Mouse (Mus musculus): ENCODE measurements at regions not wholly inside any gene's neighbourhood (a gene's known extent, or its start where the extent isn't known, plus 50 kb on each side); places are given as distances from the start of the nearest gene placed in this dataset.

GRCm38 (mm10) chr10:46045474-46046093, 468.0 kb downstream of the Hace1 start:
- peak; percentile 90 for ATAC-seq
- WGBS, result 8% methylated on average over 6 of the region's 6 CpGs
- H3K4me1 ChIP-seq (ENCODE audit: control insufficient read depth, insufficient read depth, low read length), result peaks cover 18% of the 10 kb centered on the region
- no peak overlapping the region for H3K4me2 ChIP-seq (ENCODE audit: low read length)
- H3K27me3 ChIP-seq (replicated peaks; ENCODE audit: control insufficient read depth, insufficient read depth, low read length), result no peaks in the 10 kb centered on the region
- DNase-seq (ENCODE audit: low spot score), result peak; percentile 85
- H3K4me3 ChIP-seq (ENCODE audit: low read depth, low read length), result no peak overlapping the region
- H3K9me3 ChIP-seq (replicated peaks; ENCODE audit: control insufficient read depth, low read length), result no peaks in the 10 kb centered on the region
- H3K9ac ChIP-seq (ENCODE audit: low read length), result no peak overlapping the region
- no peaks in the 10 kb centered on the region for H3K36me3 ChIP-seq (ENCODE audit: control insufficient read depth, insufficient read depth, low read length)
- peak overlapping the region; percentile 67; the same call in 1 of the 2 replicates for H3K27ac ChIP-seq (ENCODE audit: low read depth, low read length)

GRCm38 (mm10) chr10:46046094-46046749, 468.6 kb downstream of the Hace1 start:
- Histone ChIP-seq H3K36me3 (ENCODE audit: control insufficient read depth, insufficient read depth, low read length) (no peaks in the 10 kb centered on the region), H3K9ac (ENCODE audit: low read length) (no peak overlapping the region), H3K27me3 (replicated peaks; ENCODE audit: control insufficient read depth, insufficient read depth, low read length) (no peaks in the 10 kb centered on the region), H3K4me3 (ENCODE audit: low read depth, low read length) (no peak overlapping the region), H3K9me3 (replicated peaks; ENCODE audit: control insufficient read depth, low read length) (no peaks in the 10 kb centered on the region), H3K27ac (ENCODE audit: low read depth, low read length) (peak overlapping the region; percentile 67), H3K4me1 (ENCODE audit: control insufficient read depth, insufficient read depth, low read length) (peaks cover 18% of the 10 kb centered on the region), H3K4me2 (ENCODE audit: low read length) (no peak overlapping the region)
- DNase-seq (ENCODE audit: low spot score), result peak; percentile 45
- ATAC-seq, result peak; percentile 75

GRCm38 (mm10) chr10:46046890-46047414, 469.3 kb downstream of the Hace1 start:
- Histone ChIP-seq H3K36me3 (ENCODE audit: control insufficient read depth, insufficient read depth, low read length) (no peaks in the 10 kb centered on the region), H3K4me3 (ENCODE audit: low read depth, low read length) (no peak overlapping the region), H3K9ac (ENCODE audit: low read length) (no peak overlapping the region), H3K4me1 (ENCODE audit: control insufficient read depth, insufficient read depth, low read length) (peaks cover 18% of the 10 kb centered on the region), H3K4me2 (ENCODE audit: low read length) (no peak overlapping the region), H3K27me3 (replicated peaks; ENCODE audit: control insufficient read depth, insufficient read depth, low read length) (no peaks in the 10 kb centered on the region), H3K9me3 (replicated peaks; ENCODE audit: control insufficient read depth, low read length) (no peaks in the 10 kb centered on the region), H3K27ac (ENCODE audit: low read depth, low read length) (peak overlapping the region; percentile 67)
- peak; percentile 42; the same call in 1 of the 2 replicates for ATAC-seq
- WGBS, result 63% methylated on average over 8 of the region's 8 CpGs
- peak; percentile 47 for DNase-seq (ENCODE audit: low spot score)

GRCm38 (mm10) chr10:46047591-46047990, 470.0 kb downstream of the Hace1 start:
- no peaks in the 10 kb centered on the region for H3K9me3 ChIP-seq (replicated peaks; ENCODE audit: control insufficient read depth, low read length)
- peaks cover 18% of the 10 kb centered on the region for H3K4me1 ChIP-seq (ENCODE audit: control insufficient read depth, insufficient read depth, low read length)
- no peak overlapping the region for H3K4me3 ChIP-seq (ENCODE audit: low read depth, low read length)
- no peak overlapping the region for H3K9ac ChIP-seq (ENCODE audit: low read length)
- no peaks in the 10 kb centered on the region for H3K36me3 ChIP-seq (ENCODE audit: control insufficient read depth, insufficient read depth, low read length)
- no peaks in the 10 kb centered on the region for H3K27me3 ChIP-seq (replicated peaks; ENCODE audit: control insufficient read depth, insufficient read depth, low read length)
- DNase-seq (ENCODE audit: low spot score), result peak; percentile 57
- H3K4me2 ChIP-seq (ENCODE audit: low read length), result no peak overlapping the region
- peak overlapping the region; percentile 67; the same call in 1 of the 2 replicates for H3K27ac ChIP-seq (ENCODE audit: low read depth, low read length)
- 46% methylated on average over 4 of the region's 4 CpGs for WGBS
- no peak for ATAC-seq

- Histone ChIP-seq H3K4me3 (ENCODE audit: low read depth, low read length) (no peak overlapping the region), H3K4me2 (ENCODE audit: low read length) (no peak overlapping the region), H3K27ac (ENCODE audit: low read depth, low read length) (no peak overlapping the region), H3K9ac (ENCODE audit: low read length) (no peak overlapping the region), H3K4me1 (ENCODE audit: control insufficient read depth, insufficient read depth, low read length) (no peaks in the 10 kb centered on the region), H3K27me3 (replicated peaks; ENCODE audit: control insufficient read depth, insufficient read depth, low read length) (no peaks in the 10 kb centered on the region), H3K36me3 (ENCODE audit: control insufficient read depth, insufficient read depth, low read length) (no peaks in the 10 kb centered on the region), H3K9me3 (replicated peaks; ENCODE audit: control insufficient read depth, low read length) (no peaks in the 10 kb centered on the region)
- ATAC-seq (peak; percentile 83), DNase-seq (ENCODE audit: low spot score) (peak; percentile 92)
- 31% methylated on average over 14 of the region's 14 CpGs for WGBS
Measured at GRCm38 (mm10) chr10:46057362-46058198, 480.0 kb downstream of the Hace1 start.

GRCm38 (mm10) chr10:46058199-46058472, 480.5 kb downstream of the Hace1 start:
- Histone ChIP-seq H3K9me3 (replicated peaks; ENCODE audit: control insufficient read depth, low read length) (no peaks in the 10 kb centered on the region), H3K4me2 (ENCODE audit: low read length) (no peak overlapping the region), H3K4me1 (ENCODE audit: control insufficient read depth, insufficient read depth, low read length) (no peaks in the 10 kb centered on the region), H3K4me3 (ENCODE audit: low read depth, low read length) (no peak overlapping the region), H3K36me3 (ENCODE audit: control insufficient read depth, insufficient read depth, low read length) (no peaks in the 10 kb centered on the region), H3K9ac (ENCODE audit: low read length) (no peak overlapping the region), H3K27ac (ENCODE audit: low read depth, low read length) (no peak overlapping the region), H3K27me3 (replicated peaks; ENCODE audit: control insufficient read depth, insufficient read depth, low read length) (no peaks in the 10 kb centered on the region)
- no peak for DNase-seq (ENCODE audit: low spot score)
- 81% methylated on average over 5 of the region's 5 CpGs for whole genome bisulfite sequencing
- ATAC-seq, result no peak; the same call in 1 of the 2 replicates

- Histone ChIP-seq H3K36me3 (ENCODE audit: control insufficient read depth, insufficient read depth, low read length) (no peaks in the 10 kb centered on the region), H3K9me3 (replicated peaks; ENCODE audit: control insufficient read depth, low read length) (no peaks in the 10 kb centered on the region), H3K27me3 (replicated peaks; ENCODE audit: control insufficient read depth, insufficient read depth, low read length) (no peaks in the 10 kb centered on the region), H3K4me2 (ENCODE audit: low read length) (no peak overlapping the region), H3K9ac (ENCODE audit: low read length) (no peak overlapping the region), H3K4me1 (ENCODE audit: control insufficient read depth, insufficient read depth, low read length) (no peaks in the 10 kb centered on the region), H3K27ac (ENCODE audit: low read depth, low read length) (no peak overlapping the region), H3K4me3 (ENCODE audit: low read depth, low read length) (no peak overlapping the region)
- ATAC-seq (no peak), DNase-seq (ENCODE audit: low spot score) (no peak)
- whole genome bisulfite sequencing, result 76% methylated on average over 3 of the region's 3 CpGs
Measured at GRCm38 (mm10) chr10:46059285-46059684, 481.7 kb downstream of the Hace1 start.

GRCm38 (mm10) chr10:46063831-46064230, 486.2 kb downstream of the Hace1 start:
- Histone ChIP-seq H3K36me3 (ENCODE audit: control insufficient read depth, insufficient read depth, low read length) (no peaks in the 10 kb centered on the region), H3K27ac (ENCODE audit: low read depth, low read length) (no peak overlapping the region), H3K4me3 (ENCODE audit: low read depth, low read length) (no peak overlapping the region), H3K9me3 (replicated peaks; ENCODE audit: control insufficient read depth, low read length) (no peaks in the 10 kb centered on the region), H3K4me1 (ENCODE audit: control insufficient read depth, insufficient read depth, low read length) (no peaks in the 10 kb centered on the region), H3K27me3 (replicated peaks; ENCODE audit: control insufficient read depth, insufficient read depth, low read length) (no peaks in the 10 kb centered on the region), H3K4me2 (ENCODE audit: low read length) (no peak overlapping the region), H3K9ac (ENCODE audit: low read length) (no peak overlapping the region)
- DNase-seq (ENCODE audit: low spot score) (no peak), ATAC-seq (no peak)
- 92% methylated on average over 4 of the region's 4 CpGs for WGBS
